Mouse (Mus musculus) embryonic facial prominence, embryonic 11.5 days (tissue): Measurements from ENCODE around the gene Atl3. TPM values are rescaled to one million over a fixed set of nuclear protein-coding genes. Genes with fewer than 3 reads are reported as not detected.
A peak's percentile ranks its signal among the peaks of the same experiment; 100 is the strongest.

Experiments used
- ATAC-seq: fragments of 200-750 bp; cut with Nextera tagmentation; replicated peaks from 2 replicates; pipeline ENCODE4 v1.8.0; 2017; ENCODE audit warnings: low read depth; ENCODE audit not compliant: insufficient number of reproducible peaks, low FRiP score, low TSS enrichment
- DNase-seq: peaks from one replicate; pipeline ENCODE4 v3.0.0-alpha.2; 2015; ENCODE audit warnings: low spot score
- H3K27ac ChIP-seq: fragments of 300-500 bp; sonication (generic); replicated peaks from 2 replicates; pipeline ENCODE4 v1.5.1; 2014; ENCODE audit warnings: mild to moderate bottlenecking, low read depth, low read length, control low read depth
- H3K27me3 ChIP-seq: fragments of 300-500 bp; sonication (generic); 2 replicates; pipeline ENCODE4 v1.6.1; 2014; ENCODE audit warnings: mild to moderate bottlenecking, low read length, moderate library complexity, mixed read lengths; ENCODE audit not compliant: control insufficient read depth, insufficient read depth
- H3K36me3 ChIP-seq: fragments of 300-500 bp; sonication (generic); replicated peaks from 2 replicates; pipeline ENCODE4 v1.6.1; 2014; ENCODE audit warnings: low read depth, mild to moderate bottlenecking, low read length, moderate library complexity, mixed read lengths; ENCODE audit not compliant: control insufficient read depth, insufficient read depth
- H3K4me1 ChIP-seq: fragments of 300-500 bp; sonication (generic); 2 replicates; pipeline ENCODE4 v1.6.1; 2014; ENCODE audit warnings: low read length, mixed read lengths; ENCODE audit not compliant: control insufficient read depth, insufficient read depth
- H3K4me2 ChIP-seq: fragments of 300-500 bp; sonication (generic); 2 replicates; pipeline ENCODE4 v1.6.1; 2014; ENCODE audit warnings: low read depth, mild to moderate bottlenecking, control low read depth, low read length, moderate library complexity
- H3K4me3 ChIP-seq: fragments of 300-500 bp; sonication (generic); 2 replicates; pipeline ENCODE4 v1.5.1; 2014; ENCODE audit warnings: low read depth, low read length, control low read depth
- H3K9ac ChIP-seq: fragments of 300-500 bp; sonication (generic); replicated peaks from 2 replicates; pipeline ENCODE4 v1.6.1; 2014; ENCODE audit warnings: mild to moderate bottlenecking, control low read depth, low read length
- H3K9me3 ChIP-seq: fragments of 300-500 bp; sonication (generic); replicated peaks from 2 replicates; pipeline ENCODE4 v1.6.1; 2016; ENCODE audit warnings: mild to moderate bottlenecking, low read length, inconsistent platforms, mixed read lengths; ENCODE audit not compliant: control insufficient read depth
- WGBS: fragments of 180-500 bp; shearing (Covaris S2); extraction: QIAGEN DNeasy Blood & Tissue Kit; methylation state at CpG from one replicate; pipeline ENCODE4 v1.1.7; 2014; 5-methylcytosine and 5-hydroxymethylcytosine counted together
- polyA plus RNA-seq: library from polyadenylated mRNA; unstranded; fragments of >200 nt; fragmentation: Nextera tagmentation; extraction: Ambion mirVana; gene quantifications from 2 replicates; pipeline ENCODE4 v1.2.1, GENCODE M21; 2014

Atl3 gene
- polyA plus RNA-seq, 1 experiment from 2014 or later, result 11.9 TPM

- Histone ChIP-seq H3K4me3 (no peak overlapping the region), H3K4me2 (no peak overlapping the region), H3K4me1 (no peaks in the 10 kb centered on the region), H3K27ac (no peak overlapping the region), H3K27me3 (no peaks in the 10 kb centered on the region), H3K36me3 (no peaks in the 10 kb centered on the region), H3K9ac (no peak overlapping the region), H3K9me3 (no peaks in the 10 kb centered on the region)
- 57% methylated on average over 7 of the region's 7 CpGs for WGBS
- ATAC-seq (no peak), DNase-seq (peak; percentile 79)
Measured at GRCm38 (mm10) chr19:7528639-7529428, 35.0 kb downstream of the Atl3 start.

- H3K4me3 ChIP-seq, result no peak overlapping the region
- ATAC-seq, result no peak
- no peaks in the 10 kb centered on the region for H3K9me3 ChIP-seq
Measured at GRCm38 (mm10) chr19:7531906-7532305, 38.1 kb downstream of the Atl3 start.

GRCm38 (mm10) chr19:7533891-7534290 lies 40.1 kb downstream of the Atl3 start:
- Histone ChIP-seq H3K4me3 (no peak overlapping the region), H3K9ac (no peak overlapping the region), H3K4me2 (no peak overlapping the region), H3K4me1 (no peaks in the 10 kb centered on the region), H3K27ac (no peak overlapping the region), H3K9me3 (no peaks in the 10 kb centered on the region), H3K36me3 (no peaks in the 10 kb centered on the region; the same call in 1 of the 2 replicates), H3K27me3 (no peaks in the 10 kb centered on the region)
- ATAC-seq, result no peak
- 88% methylated on average over 5 of the region's 5 CpGs for WGBS
- DNase-seq, result no peak

More at GRCm38 (mm10) chr19:7531906-7532305, 38.1 kb downstream of the Atl3 start:
- Histone ChIP-seq H3K27me3 (no peaks in the 10 kb centered on the region), H3K9ac (no peak overlapping the region), H3K4me2 (no peak overlapping the region), H3K27ac (no peak overlapping the region), H3K4me1 (no peaks in the 10 kb centered on the region), H3K36me3 (no peaks in the 10 kb centered on the region; the same call in 1 of the 2 replicates)
- 86% methylated on average over 5 of the region's 5 CpGs for WGBS
- no peak for DNase-seq

DNA sequence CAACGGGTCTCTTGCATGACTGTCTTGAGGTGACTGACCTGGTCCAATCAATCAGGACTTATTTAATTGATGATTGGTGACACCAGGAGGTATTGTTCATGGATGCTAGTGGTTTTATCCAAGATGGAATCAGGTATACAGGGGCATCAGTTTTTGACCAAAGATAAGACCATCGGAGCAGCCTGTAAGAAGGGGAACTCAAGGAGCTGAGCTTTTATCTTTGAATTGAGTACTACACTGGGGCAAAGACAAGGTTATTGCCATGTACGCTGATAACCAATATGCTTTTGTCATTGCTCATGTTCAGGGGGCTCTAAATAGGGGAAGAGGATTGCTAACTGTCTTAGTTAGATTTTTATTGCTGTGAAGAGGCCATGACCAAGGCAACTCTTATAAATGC lies 55.1 kb downstream of the Atl3 start:
- Histone ChIP-seq H3K9ac (no peak overlapping the region), H3K9me3 (no peaks in the 10 kb centered on the region), H3K36me3 (no peaks in the 10 kb centered on the region), H3K27ac (no peak overlapping the region), H3K4me1 (no peaks in the 10 kb centered on the region), H3K4me2 (no peak overlapping the region), H3K4me3 (no peak overlapping the region), H3K27me3 (no peaks in the 10 kb centered on the region)
- no peak for DNase-seq
- WGBS, result 89% methylated on average over 3 of the region's 3 CpGs
- ATAC-seq, result no peak

- no peak overlapping the region for H3K9ac ChIP-seq
- no peaks in the 10 kb centered on the region for H3K9me3 ChIP-seq
- no peaks in the 10 kb centered on the region for H3K36me3 ChIP-seq
- WGBS, result 60% methylated on average over 4 of the region's 4 CpGs
- no peak for DNase-seq
- no peak overlapping the region for H3K27ac ChIP-seq
- H3K27me3 ChIP-seq, result no peaks in the 10 kb centered on the region
- no peaks in the 10 kb centered on the region for H3K4me1 ChIP-seq
- no peak overlapping the region for H3K4me3 ChIP-seq
- no peak overlapping the region for H3K4me2 ChIP-seq
- no peak for ATAC-seq
Measured at GRCm38 (mm10) chr19:7551550-7552300, 57.9 kb downstream of the Atl3 start.

- H3K9ac ChIP-seq, result no peak overlapping the region
- H3K27ac ChIP-seq, result no peak overlapping the region
- H3K36me3 ChIP-seq, result no peaks in the 10 kb centered on the region
- no peaks in the 10 kb centered on the region for H3K27me3 ChIP-seq
- no peak for ATAC-seq
- H3K9me3 ChIP-seq, result no peaks in the 10 kb centered on the region
- 69% methylated on average over 2 of the region's 2 CpGs for WGBS
- H3K4me3 ChIP-seq, result no peak overlapping the region
- no peak overlapping the region for H3K4me2 ChIP-seq
- H3K4me1 ChIP-seq, result no peaks in the 10 kb centered on the region
- DNase-seq, result no peak
Measured at GRCm38 (mm10) chr19:7552301-7552673, 58.4 kb downstream of the Atl3 start.

DNA sequence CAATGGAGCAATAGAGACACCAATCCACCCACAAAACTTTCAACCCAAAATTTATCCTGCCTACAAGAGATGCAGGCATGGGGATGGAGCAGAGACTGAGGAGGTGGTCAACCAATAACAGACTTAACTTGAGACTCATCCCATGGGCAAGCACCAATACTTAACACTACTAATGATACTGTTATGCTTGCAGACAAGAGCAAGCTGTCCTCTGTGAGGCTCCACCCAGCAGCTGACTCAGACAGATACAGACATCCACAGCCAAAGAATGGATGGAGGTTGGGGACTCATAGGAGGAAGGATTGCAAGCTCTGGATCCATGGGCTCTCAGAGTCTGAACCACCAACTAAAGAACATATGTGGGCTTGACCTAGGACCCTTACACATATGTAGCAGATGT lies 59.6 kb downstream of the Atl3 start:
- no peak for ATAC-seq
- H3K9ac ChIP-seq, result no peak overlapping the region

DNA sequence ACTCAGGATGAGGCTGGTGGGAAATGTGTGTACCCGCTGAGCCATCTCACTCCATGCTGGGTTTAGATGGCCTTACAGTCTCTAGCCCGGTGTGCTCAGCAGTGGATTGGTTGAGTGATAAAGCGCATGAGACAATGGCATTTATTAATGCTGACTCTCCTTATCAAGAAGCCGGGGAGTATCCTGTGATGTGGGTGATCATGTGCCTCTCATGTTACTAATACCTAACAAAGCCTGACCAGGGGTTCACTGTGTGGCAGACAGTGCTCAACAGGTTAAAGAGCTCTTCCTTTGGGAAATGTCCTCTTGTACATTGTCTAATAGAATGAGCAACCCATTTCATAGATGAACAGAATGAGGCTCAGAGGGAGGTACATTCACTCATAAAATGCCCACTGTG lies 61.0 kb downstream of the Atl3 start:
- H3K9ac ChIP-seq, result no peak overlapping the region
- H3K4me3 ChIP-seq, result no peak overlapping the region
- no peak for DNase-seq
- H3K36me3 ChIP-seq, result no peaks in the 10 kb centered on the region
- H3K4me2 ChIP-seq, result no peak overlapping the region
- no peak overlapping the region for H3K27ac ChIP-seq
- 81% methylated on average over 4 of the region's 4 CpGs for WGBS
- H3K4me1 ChIP-seq, result no peaks in the 10 kb centered on the region
- no peaks in the 10 kb centered on the region for H3K9me3 ChIP-seq
- no peaks in the 10 kb centered on the region for H3K27me3 ChIP-seq
- ATAC-seq, result no peak

More for the DNA sequence above, 59.6 kb downstream of the Atl3 start:
- Histone ChIP-seq H3K27me3 (no peaks in the 10 kb centered on the region), H3K27ac (no peak overlapping the region), H3K9me3 (no peaks in the 10 kb centered on the region), H3K36me3 (no peaks in the 10 kb centered on the region), H3K4me3 (no peak overlapping the region), H3K4me1 (no peaks in the 10 kb centered on the region), H3K4me2 (no peak overlapping the region)
- DNase-seq, result no peak
